Mouse (Mus musculus): Measurements from ENCODE around the gene Acox3.

The Acox3 gene

GRCm38 (mm10) chr5:35611900-35612299 is 29.1 kb downstream of the Acox3 start:
- no peak for DNase-seq

- no peak for DNase-seq
These were observed 29.9 kb downstream of the Acox3 start for GRCm38 (mm10) chr5:35612722-35613121.

GRCm38 (mm10) chr5:35616943-35617342 is 34.1 kb downstream of the Acox3 start:
- DNase-seq: no peak

GRCm38 (mm10) chr5:35621114-35621513 is 38.3 kb downstream of the Acox3 start:
- DNase-seq: no peak

DNA sequence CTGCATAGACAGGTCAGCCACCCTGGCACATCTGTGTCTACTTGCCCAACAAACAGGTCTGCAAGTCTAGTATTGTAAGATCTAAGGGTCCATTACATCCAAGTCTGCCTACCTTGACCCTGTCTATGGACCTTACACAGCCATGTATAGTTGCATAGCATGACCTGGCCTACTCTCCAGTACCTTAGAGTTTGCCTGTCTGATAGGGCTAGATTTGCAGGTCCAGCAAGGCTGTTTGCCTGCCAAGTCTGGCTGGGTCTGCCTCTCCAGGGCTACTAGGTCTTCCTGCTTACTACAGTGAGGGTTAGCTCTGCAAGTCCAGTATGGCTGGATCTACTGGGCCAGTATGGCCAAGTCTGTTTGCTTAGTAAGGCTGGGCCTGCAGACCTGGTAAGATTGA is 41.0 kb downstream of the Acox3 start:
- no peak for DNase-seq

GRCm38 (mm10) chr5:35624751-35625239 is 42.0 kb downstream of the Acox3 start:
- no peak for DNase-seq

DNA sequence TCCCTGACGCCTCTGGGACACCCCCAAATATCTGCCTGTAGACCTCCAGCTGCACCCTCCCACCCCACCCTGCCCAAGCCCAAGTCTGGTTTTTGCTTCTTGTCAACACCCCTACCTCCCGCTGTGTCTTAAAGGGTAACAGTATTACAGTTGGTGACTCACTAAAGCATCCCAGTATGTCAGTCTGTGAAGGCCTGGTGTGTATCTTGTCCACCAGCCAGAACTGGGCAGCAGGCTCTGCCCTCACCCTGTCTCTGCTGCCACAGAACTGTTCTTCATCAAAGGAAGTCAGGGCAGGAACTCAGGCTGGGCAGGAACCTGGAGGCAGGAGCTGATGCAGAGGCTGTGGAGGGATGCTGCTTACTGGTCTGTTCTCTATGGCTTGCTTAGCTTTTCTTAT is 43.6 kb downstream of the Acox3 start:
- DNase-seq: no peak

- no peak for DNase-seq
These were observed 44.5 kb downstream of the Acox3 start for GRCm38 (mm10) chr5:35627307-35627840.

DNA sequence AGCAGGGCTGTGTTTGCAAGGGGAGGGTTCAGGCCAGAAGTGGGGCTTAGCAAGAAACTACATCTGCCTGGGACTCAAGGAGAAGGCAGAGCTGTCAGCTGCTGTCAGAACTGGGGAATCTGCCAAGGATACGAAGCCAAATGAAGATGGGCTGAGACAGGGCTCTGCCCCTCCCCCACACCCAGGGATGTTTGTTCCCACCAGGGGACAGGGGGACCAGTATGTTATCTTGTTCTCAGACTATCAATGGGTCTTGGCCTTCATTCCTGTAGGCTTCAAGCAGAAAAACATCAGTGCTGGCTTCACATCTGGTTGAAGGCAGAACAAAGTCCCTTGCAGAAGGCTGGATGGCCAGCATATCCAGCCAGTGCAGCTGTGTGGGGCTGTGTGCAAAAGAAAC is 45.8 kb downstream of the Acox3 start:
- DNase-seq: no peak

DNA sequence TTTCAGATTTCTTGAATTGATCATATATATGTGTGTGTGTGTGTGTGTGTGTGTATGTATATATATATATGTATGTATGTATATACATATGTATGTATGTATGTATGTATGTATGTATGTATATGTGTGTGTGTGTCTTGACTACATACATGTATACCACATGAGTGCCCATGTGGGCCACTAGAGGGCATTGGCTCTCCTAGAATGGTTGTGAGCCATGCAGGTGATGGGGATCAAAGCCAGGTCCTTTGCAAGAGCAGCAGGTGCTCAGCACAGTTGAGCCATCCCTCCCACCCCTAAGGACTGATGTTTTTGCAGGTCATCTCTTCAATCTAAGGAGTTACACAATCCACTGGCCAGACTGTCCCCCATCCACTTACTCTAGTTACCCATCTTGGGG is 46.5 kb downstream of the Acox3 start:
- DNase-seq: no peak

DNA sequence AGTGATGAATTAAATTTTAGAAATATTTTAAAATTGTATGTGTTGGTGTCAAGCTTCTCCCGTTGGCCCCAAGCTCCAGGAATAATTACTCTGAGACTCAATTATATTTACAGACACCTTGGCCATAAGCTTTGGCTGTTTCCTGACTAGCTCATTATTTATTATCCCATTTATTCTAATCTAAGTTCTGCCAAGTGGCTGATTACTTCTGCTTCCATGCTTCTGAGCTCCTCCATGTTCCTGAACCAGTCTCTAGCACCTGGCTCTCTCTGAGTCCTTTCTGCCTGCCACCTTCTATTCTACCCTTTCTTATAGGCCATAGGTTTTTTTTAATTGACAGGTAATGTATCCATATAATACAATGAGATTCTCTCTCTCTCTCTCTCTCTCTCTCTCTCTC is 47.9 kb downstream of the Acox3 start:
- no peak for DNase-seq

DNA sequence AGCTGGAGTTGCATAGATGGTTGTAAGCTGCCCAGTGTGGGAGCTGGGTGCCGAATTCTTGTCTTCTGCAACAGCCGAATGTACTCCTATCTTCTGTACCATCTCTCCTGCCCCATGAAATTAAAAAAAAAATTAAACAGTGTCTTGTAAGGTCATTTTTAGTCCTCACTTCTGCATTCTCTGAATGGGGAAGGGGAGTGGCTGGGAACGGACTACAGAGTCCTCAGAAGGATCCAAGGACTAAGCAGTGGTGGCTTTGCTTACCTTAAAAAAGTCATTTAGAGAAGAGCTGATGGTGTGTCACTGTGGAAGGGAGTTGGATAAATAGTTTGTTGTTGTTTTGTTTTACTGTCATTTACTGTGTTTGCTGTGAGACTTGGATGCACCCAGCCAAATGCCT is 48.4 kb downstream of the Acox3 start:
- DNase-seq: no peak

DNA sequence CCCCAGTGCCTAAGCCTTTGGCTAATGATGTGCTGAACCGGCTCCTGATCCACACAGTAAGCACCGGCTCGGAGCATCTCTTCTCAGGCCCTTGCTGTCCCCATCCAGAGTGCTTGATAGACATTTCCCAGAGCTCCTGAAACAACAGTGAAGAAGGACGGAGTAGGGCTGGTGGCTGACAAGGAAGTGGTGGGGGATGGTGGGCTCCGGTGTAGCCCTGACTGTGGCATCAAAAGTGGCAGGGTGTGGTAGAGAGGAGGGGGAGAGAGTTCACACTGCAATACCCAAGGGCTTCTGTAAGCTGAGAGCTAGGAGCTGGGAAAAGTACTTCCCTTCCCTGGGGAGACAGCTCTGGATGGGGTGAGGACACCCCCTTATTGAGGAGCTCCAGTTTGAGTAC is 48.9 kb downstream of the Acox3 start:
- DNase-seq: no peak

DNA sequence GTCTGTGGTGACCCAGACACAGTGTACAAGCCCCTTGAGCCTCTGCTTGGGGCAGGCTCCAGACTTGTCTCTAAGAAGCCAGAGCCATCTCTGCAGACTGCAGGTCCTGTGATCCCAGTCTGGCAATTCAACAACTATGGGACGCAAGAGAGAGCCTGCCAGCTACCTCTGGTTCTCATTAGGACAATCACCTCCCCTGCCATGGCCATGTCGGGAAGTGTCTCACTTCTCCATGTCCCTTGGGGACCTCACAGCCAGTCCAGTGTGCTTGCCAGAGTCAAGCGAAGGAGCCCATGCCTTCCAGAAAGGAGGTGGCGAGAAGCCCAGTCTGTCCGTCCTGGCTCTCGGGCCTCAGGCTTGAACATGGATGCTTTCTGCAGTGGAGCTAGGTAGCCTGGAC is 50.0 kb downstream of the Acox3 start:
- no peak for DNase-seq

GRCm38 (mm10) chr5:35636016-35636415 is 53.2 kb downstream of the Acox3 start:
- DNase-seq: no peak

- DNase-seq: no peak
These were observed 59.2 kb downstream of the Acox3 start for GRCm38 (mm10) chr5:35641961-35642584.

- DNase-seq: no peak
These were observed 60.7 kb downstream of the Acox3 start for GRCm38 (mm10) chr5:35643401-35644048.

- no peak for DNase-seq
These were observed 61.2 kb downstream of the Acox3 start for GRCm38 (mm10) chr5:35644082-35644481.

- DNase-seq: no peak
These were observed 63.2 kb downstream of the Acox3 start for GRCm38 (mm10) chr5:35645938-35646493.

- DNase-seq: no peak
These were observed 64.1 kb downstream of the Acox3 start for GRCm38 (mm10) chr5:35646927-35647326.

DNA sequence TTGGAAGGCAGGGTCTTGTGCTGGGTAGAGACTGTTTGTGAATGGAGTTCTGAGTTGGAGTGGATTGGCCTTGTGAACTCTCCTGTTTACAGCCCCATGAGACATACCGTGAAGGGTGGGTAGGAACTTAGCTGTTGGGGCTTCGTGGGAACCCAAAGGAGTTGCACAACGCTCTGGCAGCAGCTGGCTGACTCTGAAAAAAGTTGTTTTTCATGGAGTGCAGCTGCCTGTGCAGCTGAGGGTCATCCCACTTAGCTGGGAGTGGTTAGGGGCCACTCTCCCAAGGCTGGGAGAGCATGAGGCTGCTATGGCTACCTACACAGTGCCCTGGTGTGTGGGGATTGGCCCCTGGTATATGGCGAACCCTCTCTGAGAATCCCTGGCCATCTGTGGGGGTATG is 64.7 kb downstream of the Acox3 start:
- DNase-seq: no peak

GRCm38 (mm10) chr5:35648230-35648629 is 65.4 kb downstream of the Acox3 start:
- no peak for DNase-seq

DNA sequence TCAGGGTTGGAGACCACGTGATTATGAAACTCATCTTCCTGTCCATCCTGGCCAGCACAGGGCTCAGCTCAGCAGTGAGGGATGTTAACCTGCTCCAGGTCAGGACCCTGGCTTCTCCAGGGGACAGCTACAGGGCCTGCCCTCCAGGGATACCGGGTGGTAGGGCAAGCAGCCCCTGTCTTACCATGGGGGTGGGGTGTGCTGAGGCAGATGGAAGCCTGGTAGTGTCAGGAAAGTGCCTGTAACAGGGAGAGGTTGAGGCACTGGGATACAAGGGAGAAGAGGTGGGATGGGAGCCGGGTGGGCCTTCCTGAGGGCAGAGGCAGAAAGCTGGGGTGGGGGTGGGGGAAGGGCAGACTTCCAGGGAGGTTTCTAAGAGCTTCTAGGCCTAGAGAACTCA is 69.5 kb downstream of the Acox3 start:
- DNase-seq: no peak

DNA sequence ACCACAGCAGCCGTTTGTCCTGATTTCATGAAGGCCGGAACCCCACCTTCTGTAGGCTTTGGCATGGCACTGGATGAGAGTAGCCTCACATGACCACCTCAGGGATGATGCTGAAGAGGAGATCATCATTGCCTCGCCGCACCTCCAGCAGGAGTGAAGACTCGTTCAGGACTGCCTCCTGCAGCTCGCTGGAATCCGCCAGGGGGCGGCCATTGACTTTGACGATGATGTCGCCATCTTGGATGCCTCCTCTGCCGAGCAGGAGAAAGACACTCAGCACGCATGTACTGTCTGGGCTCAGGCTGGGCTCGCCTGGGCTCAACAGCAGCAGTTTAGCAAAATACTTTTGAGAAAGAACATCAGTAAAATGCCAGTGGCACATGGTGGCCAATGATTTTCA is 70.0 kb downstream of the Acox3 start:
- no peak for DNase-seq

Data from cerebellum, adult 11-12 months (tissue).